Mouse (Mus musculus) fibroblast of lung, adult 2 months (primary cell): Measurements from ENCODE around the gene Atxn7l2.
"Not testable (repeated sequence)": the region's sequence is repeated elsewhere in the genome, so short reads cannot be mapped to it uniquely, and the experiment has no call there.

ENCODE experiments used
- DNase-seq: peaks from one replicate; pipeline ENCODE4 v3.0.0-alpha.2; 2011; ENCODE audit warnings: low read depth

The Atxn7l2 gene

GRCm38 (mm10) chr3:108210771-108211139 is at the start of gene Atxn7l2:
Atxn7l2 (minus strand) TSS chr3:108210934.
- no peak for DNase-seq

GRCm38 (mm10) chr3:108259319-108259718 is 48.6 kb upstream of the Atxn7l2 start:
- no peak for DNase-seq

GRCm38 (mm10) chr3:108257831-108258500 is 47.2 kb upstream of the Atxn7l2 start:
- no peak for DNase-seq

- peak; percentile 95 for DNase-seq
These were observed 46.2 kb upstream of the Atxn7l2 start, which contains the start of gene Psma5 for GRCm38 (mm10) chr3:108256719-108257637. Psma5 (plus strand) TSS chr3:108256926.

- no peak for DNase-seq
These were observed 36.1 kb upstream of the Atxn7l2 start for GRCm38 (mm10) chr3:108246857-108247256.

- DNase-seq = no peak
These were observed 30.6 kb upstream of the Atxn7l2 start for GRCm38 (mm10) chr3:108241243-108241839.

GRCm38 (mm10) chr3:108237474-108238102 is 26.9 kb upstream of the Atxn7l2 start:
- not testable (repeated sequence) for DNase-seq

- DNase-seq = no peak
These were observed 20.9 kb upstream of the Atxn7l2 start for GRCm38 (mm10) chr3:108231646-108232045.

GRCm38 (mm10) chr3:108227521-108227920 is 16.8 kb upstream of the Atxn7l2 start:
- no peak for DNase-seq

GRCm38 (mm10) chr3:108226558-108227350 is 16.0 kb upstream of the Atxn7l2 start, which contains the start of gene Sypl2:
Sypl2 (minus strand) TSS chr3:108226648.
- DNase-seq = no peak

GRCm38 (mm10) chr3:108225711-108226557 is 15.2 kb upstream of the Atxn7l2 start:
- no peak for DNase-seq

- no peak for DNase-seq
These were observed 9.9 kb upstream of the Atxn7l2 start for GRCm38 (mm10) chr3:108220661-108221060.

GRCm38 (mm10) chr3:108214734-108215133 is 4.0 kb upstream of the Atxn7l2 start:
- no peak for DNase-seq

GRCm38 (mm10) chr3:108212406-108212805 is 1.7 kb upstream of the Atxn7l2 start:
- no peak for DNase-seq

GRCm38 (mm10) chr3:108211845-108212244 is 1.1 kb upstream of the Atxn7l2 start:
- no peak for DNase-seq

- DNase-seq = peak; percentile 83
These were observed 576 bp downstream of the Atxn7l2 start for GRCm38 (mm10) chr3:108209946-108210770.

GRCm38 (mm10) chr3:108209536-108209935 is 1.2 kb downstream of the Atxn7l2 start:
- DNase-seq = no peak

- no peak for DNase-seq
These were observed 1.7 kb downstream of the Atxn7l2 start for GRCm38 (mm10) chr3:108209001-108209400.

- no peak for DNase-seq
These were observed 3.9 kb downstream of the Atxn7l2 start for GRCm38 (mm10) chr3:108206731-108207375.
